Mouse (Mus musculus): Measurements from ENCODE around the gene Togaram2.

Gene Togaram2

GRCm38 (mm10) chr17:71682379-71682778 is 9.3 kb downstream of the Togaram2 start:
- DNase-seq (ENCODE audit: low spot score in 2 of 2) = no peak

- DNase-seq (ENCODE audit: low spot score in 2 of 2) = no peak
These were observed 10.2 kb downstream of the Togaram2 start for GRCm38 (mm10) chr17:71683281-71683680.

GRCm38 (mm10) chr17:71684103-71684608 is 11.1 kb downstream of the Togaram2 start:
- no peak for DNase-seq (ENCODE audit: low spot score in 2 of 2)

GRCm38 (mm10) chr17:71687436-71687835 is 14.4 kb downstream of the Togaram2 start:
- no peak for DNase-seq (ENCODE audit: low spot score in 2 of 2)

GRCm38 (mm10) chr17:71689903-71690302 is 16.8 kb downstream of the Togaram2 start:
- no peak for DNase-seq (ENCODE audit: low spot score in 2 of 2)

GRCm38 (mm10) chr17:71691361-71691875 is 18.4 kb downstream of the Togaram2 start:
- peak in 1 of 2 experiments; percentile 46 for DNase-seq (ENCODE audit: low spot score in 2 of 2)

GRCm38 (mm10) chr17:71693313-71693712 is 20.3 kb downstream of the Togaram2 start:
- DNase-seq (ENCODE audit: low spot score in 2 of 2) = peak; percentile 60 to 63

GRCm38 (mm10) chr17:71693780-71694179 is 20.7 kb downstream of the Togaram2 start:
- no peak for DNase-seq (ENCODE audit: low spot score in 2 of 2)

GRCm38 (mm10) chr17:71695151-71695550 is 22.1 kb downstream of the Togaram2 start:
- no peak for DNase-seq (ENCODE audit: low spot score in 2 of 2)

GRCm38 (mm10) chr17:71695716-71696315 is 22.8 kb downstream of the Togaram2 start:
- DNase-seq (ENCODE audit: low spot score in 2 of 2) = no peak

GRCm38 (mm10) chr17:71696396-71696795 is 23.3 kb downstream of the Togaram2 start:
- DNase-seq (ENCODE audit: low spot score in 2 of 2) = no peak

GRCm38 (mm10) chr17:71697896-71698618 is 25.0 kb downstream of the Togaram2 start:
- no peak for DNase-seq (ENCODE audit: low spot score in 2 of 2)

GRCm38 (mm10) chr17:71698619-71698956 is 25.5 kb downstream of the Togaram2 start:
- DNase-seq (ENCODE audit: low spot score in 2 of 2) = no peak

- no peak for DNase-seq (ENCODE audit: low spot score in 2 of 2)
These were observed 32.1 kb downstream of the Togaram2 start for GRCm38 (mm10) chr17:71705113-71705512.

GRCm38 (mm10) chr17:71705550-71706480 is 32.8 kb downstream of the Togaram2 start:
- DNase-seq (ENCODE audit: low spot score in 2 of 2) = no peak

- no peak for DNase-seq (ENCODE audit: low spot score in 2 of 2)
These were observed 34.7 kb downstream of the Togaram2 start for GRCm38 (mm10) chr17:71707715-71708114.

GRCm38 (mm10) chr17:71712279-71712678 is 39.2 kb downstream of the Togaram2 start:
- DNase-seq (ENCODE audit: low spot score in 2 of 2) = no peak

GRCm38 (mm10) chr17:71715034-71715433 is 42.0 kb downstream of the Togaram2 start:
- DNase-seq (ENCODE audit: low spot score in 2 of 2) = peak; percentile 23 to 58

GRCm38 (mm10) chr17:71717881-71718625 is 45.0 kb downstream of the Togaram2 start:
- DNase-seq (ENCODE audit: low spot score in 2 of 2) = no peak

GRCm38 (mm10) chr17:71720434-71720833 is 47.4 kb downstream of the Togaram2 start:
- DNase-seq (ENCODE audit: low spot score in 2 of 2) = no peak

GRCm38 (mm10) chr17:71721019-71721418 is 48.0 kb downstream of the Togaram2 start:
- no peak for DNase-seq (ENCODE audit: low spot score in 2 of 2)

Measured in right cerebral cortex, postnatal 36 days (tissue).